Mouse (Mus musculus) heart, postnatal 0 days (tissue): ENCODE measurements around the gene Slc24a3. TPM values are rescaled to one million over a fixed set of nuclear protein-coding genes. Genes with fewer than 3 reads are reported as not detected.

Experiments used
- ATAC-seq: fragments of 200-750 bp; cut with Nextera tagmentation; 2 replicates; pipeline ENCODE4 v1.8.0; 2017; ENCODE audit warnings: low read depth, moderate number of reproducible peaks, moderate library complexity; ENCODE audit not compliant: insufficient read depth
- DNase-seq: peaks from one replicate; pipeline ENCODE4 v3.0.0-alpha.2; 2016; ENCODE audit warnings: low spot score
- H3K27ac ChIP-seq: fragments of 300-500 bp; sonication (generic); 2 replicates; pipeline ENCODE4 v1.5.1; 2014; ENCODE audit warnings: low read depth, mild to moderate bottlenecking
- H3K27me3 ChIP-seq: fragments of 300-500 bp; sonication (generic); 2 replicates; pipeline ENCODE4 v1.6.1; 2014; ENCODE audit warnings: low read length, mixed read lengths; ENCODE audit not compliant: control insufficient read depth, insufficient read depth
- H3K36me3 ChIP-seq: fragments of 300-500 bp; sonication (generic); replicated peaks from 2 replicates; pipeline ENCODE4 v1.6.1; 2014; ENCODE audit warnings: low read length, mixed read lengths; ENCODE audit not compliant: control insufficient read depth, insufficient read depth
- H3K4me1 ChIP-seq: fragments of 300-500 bp; sonication (generic); 2 replicates; pipeline ENCODE4 v1.6.1; 2014; ENCODE audit warnings: antibody characterized with exemption; ENCODE audit not compliant: control insufficient read depth, insufficient read depth
- H3K4me2 ChIP-seq: fragments of 300-500 bp; sonication (generic); 2 replicates; pipeline ENCODE4 v1.6.1; 2014; ENCODE audit warnings: low read depth, mild to moderate bottlenecking, low read length, moderate library complexity
- H3K4me3 ChIP-seq: fragments of 300-500 bp; sonication (generic); 2 replicates; pipeline ENCODE4 v1.5.1; 2014; ENCODE audit warnings: low read depth, low read length
- H3K9ac ChIP-seq: fragments of 300-500 bp; sonication (generic); replicated peaks from 2 replicates; pipeline ENCODE4 v1.6.1; 2014; ENCODE audit warnings: low read depth, low read length, mixed read lengths
- H3K9me3 ChIP-seq: fragments of 300-500 bp; sonication (generic); replicated peaks from 2 replicates; pipeline ENCODE4 v1.6.1; 2016; ENCODE audit warnings: low read length; ENCODE audit not compliant: control insufficient read depth
- CTCF ChIP-seq: IDR thresholded peaks from 2 replicates; pipeline ENCODE4 v1.5.1; 2016; ENCODE audit warnings: antibody characterized with exemption, control low read depth, low read depth
- EP300 ChIP-seq: IDR thresholded peaks from 2 replicates; pipeline ENCODE4 v1.6.1; 2016; ENCODE audit warnings: antibody characterized with exemption, low read depth
- WGBS: fragments of 180-500 bp; shearing (Covaris S2); extraction: QIAGEN DNeasy Blood & Tissue Kit; methylation state at CpG from one replicate; pipeline ENCODE4 v1.1.7; 2014; 5-methylcytosine and 5-hydroxymethylcytosine counted together
- polyA plus RNA-seq: library from polyadenylated mRNA; unstranded; fragments of >200 nt; fragmentation: Nextera tagmentation; extraction: Ambion mirVana; gene quantifications from 2 replicates; pipeline ENCODE4 v1.2.1, GENCODE M21; 2015
- total RNA-seq: library from RNA; depleted of rRNA; stranded (reverse); fragments of >200 nt; gene quantifications from 2 replicates; pipeline ENCODE4 v1.2.3, GENCODE M21; 2014; ENCODE audit warnings: low replicate concordance

Gene Slc24a3
- total and polyA plus RNA-seq, 2 experiments from 2014 or later: 0.63 to 3.7 TPM

DNA sequence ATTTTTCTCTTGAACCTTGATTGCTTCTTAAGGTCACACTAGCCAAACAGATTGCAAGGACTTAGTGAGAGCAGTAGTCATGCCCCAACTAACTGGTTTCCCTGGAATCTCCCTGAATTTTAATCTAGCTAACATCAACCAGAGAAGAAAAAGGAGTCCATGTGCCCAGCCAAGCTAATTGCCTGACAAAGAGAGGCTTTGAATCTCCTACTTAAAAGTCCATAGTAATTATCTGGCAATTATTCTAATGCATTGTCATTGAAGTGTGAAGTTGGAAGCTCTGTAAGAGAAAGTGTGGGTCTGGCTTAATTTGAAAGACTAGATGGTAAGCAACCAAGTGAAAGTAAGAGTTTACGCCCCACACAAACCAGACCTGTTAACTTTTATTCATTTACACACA is 333.9 kb downstream of the Slc24a3 start:
- Histone ChIP-seq H3K4me1 (no peaks in the 10 kb centered on the region), H3K27me3 (no peaks in the 10 kb centered on the region), H3K4me2 (no peak overlapping the region), H3K9me3 (no peaks in the 10 kb centered on the region), H3K4me3 (no peak overlapping the region), H3K9ac (no peak overlapping the region), H3K27ac (no peak overlapping the region), H3K36me3 (no peaks in the 10 kb centered on the region)
- ATAC-seq: no peak
- TF ChIP-seq CTCF (no peak), EP300 (no peak)
- WGBS: 88% methylated on average over 1 of the region's 1 CpGs
- DNase-seq: no peak

DNA sequence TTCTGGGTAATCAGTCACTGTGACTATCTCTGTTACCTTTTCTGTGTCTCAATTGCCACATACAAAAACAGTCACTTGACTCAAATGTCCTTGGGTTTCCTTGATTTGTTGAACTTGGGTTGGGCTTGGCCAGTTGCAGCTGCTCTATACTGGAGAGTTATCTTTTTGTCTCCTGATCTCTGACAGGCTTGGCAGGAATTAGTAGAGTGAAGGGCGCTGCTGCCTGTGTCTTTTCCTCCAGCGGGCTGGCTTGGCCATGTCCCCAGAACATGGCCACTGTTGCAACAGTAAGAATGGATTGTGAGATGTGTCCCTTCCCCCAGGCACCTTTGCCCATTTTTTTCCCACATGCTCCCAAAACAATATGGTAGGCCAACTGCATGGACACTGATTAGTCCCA is 340.1 kb downstream of the Slc24a3 start:
- TF ChIP-seq EP300 (no peak), CTCF (no peak)
- H3K4me3 ChIP-seq: no peak overlapping the region
- WGBS: 35% methylated on average over 2 of the region's 2 CpGs
- no peaks in the 10 kb centered on the region for H3K27me3 ChIP-seq
- H3K27ac ChIP-seq: no peak overlapping the region
- no peaks in the 10 kb centered on the region for H3K9me3 ChIP-seq
- H3K4me2 ChIP-seq: no peak overlapping the region
- no peak overlapping the region for H3K9ac ChIP-seq
- H3K4me1 ChIP-seq: peaks cover 9% of the 10 kb centered on the region; the same call in 1 of the 2 replicates
- H3K36me3 ChIP-seq: no peaks in the 10 kb centered on the region
- ATAC-seq (no peak), DNase-seq (no peak)

DNA sequence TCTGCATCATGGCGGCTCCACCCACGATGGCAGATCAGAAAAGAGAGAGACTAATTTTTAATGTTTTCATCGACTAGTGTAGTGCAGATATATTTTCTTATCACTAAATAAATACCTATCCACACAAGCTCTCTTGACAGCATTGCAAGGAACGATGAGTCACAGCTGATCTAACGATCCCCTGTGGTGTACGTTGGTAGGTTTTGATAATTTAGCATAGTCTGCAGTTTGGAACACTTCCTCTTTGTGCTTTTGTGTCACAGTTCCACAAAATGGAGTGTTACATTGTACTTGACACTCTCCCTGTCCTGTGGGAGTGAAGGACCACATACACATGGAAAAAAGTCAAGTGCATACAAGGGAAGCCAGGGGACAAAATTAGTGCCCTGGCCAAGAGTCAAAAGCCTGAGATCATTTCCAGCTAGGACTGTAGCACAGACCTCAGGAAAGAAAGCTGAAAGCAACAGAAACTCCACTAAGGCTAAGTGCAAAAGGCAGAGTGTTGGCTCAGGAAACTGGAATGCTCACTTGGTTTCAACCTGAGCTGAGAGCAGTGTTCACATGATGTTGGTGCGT is 343.2 kb downstream of the Slc24a3 start:
- ATAC-seq (peak; percentile 74), DNase-seq (peak; percentile 30)
- Histone ChIP-seq H3K9me3 (no peaks in the 10 kb centered on the region), H3K36me3 (no peaks in the 10 kb centered on the region), H3K4me2 (no peak overlapping the region), H3K27ac (no peak overlapping the region), H3K9ac (no peak overlapping the region), H3K4me3 (no peak overlapping the region), H3K4me1 (peaks cover 9% of the 10 kb centered on the region; the same call in 1 of the 2 replicates), H3K27me3 (no peaks in the 10 kb centered on the region)
- WGBS: 48% methylated on average over 7 of the region's 7 CpGs
- TF ChIP-seq EP300 (no peak), CTCF (no peak)

DNA sequence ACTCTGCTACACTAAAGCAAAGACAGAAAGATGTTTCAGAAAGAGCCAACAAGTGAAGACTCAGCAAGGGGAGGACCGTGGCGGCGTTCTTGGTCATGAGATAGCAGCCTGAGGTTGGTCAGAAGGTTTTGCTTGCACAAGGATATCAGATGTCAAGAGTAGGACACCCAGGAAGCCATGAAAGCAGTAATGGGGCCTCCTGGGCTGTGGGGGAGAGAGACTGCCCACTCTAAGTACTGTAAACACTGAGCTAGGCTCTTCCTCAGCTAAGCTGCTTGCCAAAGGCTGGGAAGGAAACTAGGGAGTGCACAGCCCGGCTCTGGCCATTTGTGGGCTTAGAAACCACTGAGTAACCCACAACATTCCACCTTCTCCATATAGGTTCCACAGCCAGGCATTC is 348.4 kb downstream of the Slc24a3 start:
- Histone ChIP-seq H3K4me3 (no peak overlapping the region), H3K9ac (no peak overlapping the region), H3K27ac (no peak overlapping the region), H3K27me3 (no peaks in the 10 kb centered on the region), H3K4me1 (peaks cover 4% of the 10 kb centered on the region; the same call in 1 of the 2 replicates), H3K36me3 (no peaks in the 10 kb centered on the region), H3K9me3 (no peaks in the 10 kb centered on the region), H3K4me2 (no peak overlapping the region)
- no peak for ATAC-seq
- no peak for DNase-seq
- WGBS: 87% methylated on average over 4 of the region's 4 CpGs
- TF ChIP-seq CTCF: no peak

DNA sequence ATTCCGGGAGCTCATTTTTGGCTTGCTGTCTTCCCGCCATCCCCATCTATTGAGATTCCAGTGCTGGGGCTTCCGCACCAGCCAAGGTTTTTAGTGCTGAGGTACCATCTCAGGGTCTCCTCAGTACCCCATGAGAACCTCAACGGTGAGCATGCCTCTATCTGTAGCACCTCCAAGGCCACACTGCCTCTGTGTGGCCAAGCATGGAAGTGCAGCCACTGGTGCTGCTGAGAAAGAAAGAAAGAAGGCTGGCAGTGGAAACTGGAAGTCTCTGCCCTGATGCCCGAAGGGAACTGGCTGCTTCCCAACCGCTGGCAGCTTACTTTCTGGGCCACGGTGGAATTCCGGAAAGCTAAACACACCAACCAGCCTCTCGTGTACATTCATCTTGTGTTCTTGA is 349.8 kb downstream of the Slc24a3 start:
- Histone ChIP-seq H3K27ac (no peak overlapping the region), H3K4me3 (no peak overlapping the region), H3K4me1 (no peaks in the 10 kb centered on the region), H3K4me2 (no peak overlapping the region), H3K9ac (no peak overlapping the region), H3K9me3 (no peaks in the 10 kb centered on the region), H3K36me3 (no peaks in the 10 kb centered on the region), H3K27me3 (no peaks in the 10 kb centered on the region)
- 0 out of 2 replicates have a peak, but pooled peaks have one; percentile 33 for ATAC-seq
- TF ChIP-seq CTCF (peak; percentile 95), EP300 (no peak)
- peak; percentile 45 for DNase-seq
- WGBS: 35% methylated on average over 9 of the region's 9 CpGs

DNA sequence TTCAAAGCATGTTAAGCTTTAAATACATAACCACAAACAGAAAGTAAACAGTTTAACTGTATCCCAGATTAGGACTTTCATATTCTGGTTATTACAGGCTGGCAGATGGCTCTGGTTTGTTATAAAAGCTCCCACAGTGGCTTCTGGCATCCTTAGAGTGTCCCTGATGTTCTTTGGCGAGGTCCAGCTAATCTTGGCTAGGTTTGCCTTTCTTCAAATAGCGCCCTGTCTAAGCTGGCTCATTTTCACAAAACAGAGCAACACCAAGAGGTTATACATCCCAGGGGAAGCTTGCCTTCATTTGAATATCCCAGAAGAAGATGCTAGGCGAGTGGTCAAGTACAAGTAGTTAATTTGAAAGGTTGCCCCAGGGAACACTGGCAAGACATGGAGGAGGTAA is 354.5 kb downstream of the Slc24a3 start:
- H3K4me2 ChIP-seq: no peak overlapping the region
- H3K9me3 ChIP-seq: no peaks in the 10 kb centered on the region
- H3K4me1 ChIP-seq: no peaks in the 10 kb centered on the region
- H3K9ac ChIP-seq: no peak overlapping the region
- no peak overlapping the region for H3K4me3 ChIP-seq
- H3K36me3 ChIP-seq: no peaks in the 10 kb centered on the region
- ATAC-seq (no peak), DNase-seq (no peak)
- H3K27ac ChIP-seq: no peak overlapping the region
- TF ChIP-seq CTCF (no peak), EP300 (no peak)
- 62% methylated on average over 3 of the region's 3 CpGs for WGBS
- no peaks in the 10 kb centered on the region for H3K27me3 ChIP-seq
